Mouse (Mus musculus): ENCODE measurements around the gene Klf6. TPM values are rescaled to one million over a fixed set of nuclear protein-coding genes. Genes with fewer than 3 reads are reported as not detected.

Gene Klf6
- polyA plus RNA-seq, 1 experiment from 2014 or later = 79.0 TPM

- no peak for ATAC-seq (replicated peaks)
- Histone ChIP-seq H3K9ac (replicated peaks) (no peak overlapping the region), H3K27me3 (no peaks in the 10 kb centered on the region), H3K4me2 (replicated peaks) (no peak overlapping the region), H3K4me3 (no peak overlapping the region), H3K4me1 (no peaks in the 10 kb centered on the region), H3K9me3 (no peaks in the 10 kb centered on the region), H3K36me3 (no peaks in the 10 kb centered on the region), H3K27ac (replicated peaks) (no peak overlapping the region)
- WGBS = 60% methylated on average over 3 of the region's 3 CpGs
Measured at GRCm38 (mm10) chr13:5890035-5890434, 28.8 kb downstream of the Klf6 start.

GRCm38 (mm10) chr13:5892684-5893447 lies 31.6 kb downstream of the Klf6 start:
- Histone ChIP-seq H3K9me3 (no peaks in the 10 kb centered on the region), H3K27ac (replicated peaks) (no peak overlapping the region), H3K36me3 (no peaks in the 10 kb centered on the region), H3K4me2 (replicated peaks) (no peak overlapping the region), H3K9ac (replicated peaks) (no peak overlapping the region), H3K27me3 (no peaks in the 10 kb centered on the region), H3K4me3 (no peak overlapping the region), H3K4me1 (no peaks in the 10 kb centered on the region)
- ATAC-seq (replicated peaks) = no peak
- WGBS = 84% methylated on average over 9 of the region's 9 CpGs

- no peak for ATAC-seq (replicated peaks)
- no peaks in the 10 kb centered on the region for H3K4me1 ChIP-seq
- H3K9me3 ChIP-seq = no peaks in the 10 kb centered on the region
- no peaks in the 10 kb centered on the region for H3K36me3 ChIP-seq
- H3K27me3 ChIP-seq = no peaks in the 10 kb centered on the region
- H3K4me2 ChIP-seq (replicated peaks) = no peak overlapping the region
- H3K4me3 ChIP-seq = no peak overlapping the region
- 82% methylated on average over 3 of the region's 3 CpGs for WGBS
- no peak overlapping the region for H3K27ac ChIP-seq (replicated peaks)
- H3K9ac ChIP-seq (replicated peaks) = no peak overlapping the region
Measured at GRCm38 (mm10) chr13:5894910-5895309, 33.6 kb downstream of the Klf6 start.

GRCm38 (mm10) chr13:5895851-5896250 lies 34.6 kb downstream of the Klf6 start:
- no peak overlapping the region for H3K9ac ChIP-seq (replicated peaks)
- no peaks in the 10 kb centered on the region for H3K36me3 ChIP-seq
- H3K27me3 ChIP-seq = no peaks in the 10 kb centered on the region
- no peak overlapping the region for H3K4me3 ChIP-seq
- H3K9me3 ChIP-seq = no peaks in the 10 kb centered on the region
- no peaks in the 10 kb centered on the region for H3K4me1 ChIP-seq
- WGBS = 59% methylated on average over 3 of the region's 3 CpGs
- no peak for ATAC-seq (replicated peaks)
- H3K4me2 ChIP-seq (replicated peaks) = no peak overlapping the region
- no peak overlapping the region for H3K27ac ChIP-seq (replicated peaks)

GRCm38 (mm10) chr13:5897176-5897959 lies 36.1 kb downstream of the Klf6 start:
- H3K4me2 ChIP-seq (replicated peaks) = no peak overlapping the region
- H3K9ac ChIP-seq (replicated peaks) = no peak overlapping the region
- no peaks in the 10 kb centered on the region for H3K36me3 ChIP-seq
- no peaks in the 10 kb centered on the region for H3K27me3 ChIP-seq
- no peak for ATAC-seq (replicated peaks)
- no peaks in the 10 kb centered on the region for H3K4me1 ChIP-seq
- no peaks in the 10 kb centered on the region for H3K9me3 ChIP-seq
- WGBS = 75% methylated on average over 14 of the region's 14 CpGs
- H3K27ac ChIP-seq (replicated peaks) = no peak overlapping the region
- H3K4me3 ChIP-seq = no peak overlapping the region

- Histone ChIP-seq H3K4me3 (no peak overlapping the region), H3K9me3 (no peaks in the 10 kb centered on the region), H3K36me3 (no peaks in the 10 kb centered on the region), H3K4me2 (replicated peaks) (no peak overlapping the region), H3K4me1 (no peaks in the 10 kb centered on the region), H3K27me3 (no peaks in the 10 kb centered on the region), H3K27ac (replicated peaks) (no peak overlapping the region), H3K9ac (replicated peaks) (no peak overlapping the region)
- no peak for ATAC-seq (replicated peaks)
- WGBS = 82% methylated on average over 1 of the region's 1 CpGs
Measured at GRCm38 (mm10) chr13:5899021-5899420, 37.7 kb downstream of the Klf6 start.

GRCm38 (mm10) chr13:5899641-5900040 lies 38.4 kb downstream of the Klf6 start:
- no peaks in the 10 kb centered on the region for H3K4me1 ChIP-seq
- H3K36me3 ChIP-seq = no peaks in the 10 kb centered on the region
- H3K27ac ChIP-seq (replicated peaks) = no peak overlapping the region
- H3K27me3 ChIP-seq = no peaks in the 10 kb centered on the region
- ATAC-seq (replicated peaks) = no peak
- no peak overlapping the region for H3K4me2 ChIP-seq (replicated peaks)
- no peaks in the 10 kb centered on the region for H3K9me3 ChIP-seq
- no peak overlapping the region for H3K9ac ChIP-seq (replicated peaks)
- WGBS = 23% methylated on average over 3 of the region's 3 CpGs
- no peak overlapping the region for H3K4me3 ChIP-seq

GRCm38 (mm10) chr13:5913201-5913600 lies 51.9 kb downstream of the Klf6 start:
- Histone ChIP-seq H3K4me2 (replicated peaks) (no peak overlapping the region), H3K9me3 (no peaks in the 10 kb centered on the region), H3K4me1 (no peaks in the 10 kb centered on the region), H3K9ac (replicated peaks) (no peak overlapping the region), H3K27ac (replicated peaks) (no peak overlapping the region), H3K27me3 (no peaks in the 10 kb centered on the region), H3K36me3 (no peaks in the 10 kb centered on the region), H3K4me3 (no peak overlapping the region)
- no peak for ATAC-seq (replicated peaks)
- WGBS = 75% methylated on average over 3 of the region's 3 CpGs

GRCm38 (mm10) chr13:5917360-5917759 lies 56.1 kb downstream of the Klf6 start:
- H3K27ac ChIP-seq (replicated peaks) = no peak overlapping the region
- no peaks in the 10 kb centered on the region for H3K4me1 ChIP-seq
- H3K27me3 ChIP-seq = no peaks in the 10 kb centered on the region
- H3K9me3 ChIP-seq = no peaks in the 10 kb centered on the region
- no peak overlapping the region for H3K4me3 ChIP-seq
- no peak overlapping the region for H3K4me2 ChIP-seq (replicated peaks)
- no peak for ATAC-seq (replicated peaks)
- H3K36me3 ChIP-seq = no peaks in the 10 kb centered on the region
- H3K9ac ChIP-seq (replicated peaks) = no peak overlapping the region

- no peak overlapping the region for H3K4me3 ChIP-seq
- no peaks in the 10 kb centered on the region for H3K27me3 ChIP-seq
- no peak overlapping the region for H3K27ac ChIP-seq (replicated peaks)
- H3K4me1 ChIP-seq = no peaks in the 10 kb centered on the region
- 91% methylated on average over 4 of the region's 4 CpGs for WGBS
- H3K36me3 ChIP-seq = no peaks in the 10 kb centered on the region
- no peak overlapping the region for H3K9ac ChIP-seq (replicated peaks)
- no peak for ATAC-seq (replicated peaks)
- no peaks in the 10 kb centered on the region for H3K9me3 ChIP-seq
- no peak overlapping the region for H3K4me2 ChIP-seq (replicated peaks)
Measured at GRCm38 (mm10) chr13:5919966-5920365, 58.7 kb downstream of the Klf6 start.
